Mouse (Mus musculus) stomach, postnatal 0 days (tissue): ENCODE data around the gene Atp8b3.

Experiments
- CTCF ChIP-seq: IDR thresholded peaks from 2 replicates; pipeline ENCODE4 v1.5.1; 2016; ENCODE audit warnings: antibody characterized with exemption, low read depth, mild to moderate bottlenecking, moderate library complexity
- EP300 ChIP-seq: optimal IDR thresholded peaks from 2 replicates; pipeline ENCODE3; 2016; ENCODE audit warnings: antibody characterized with exemption

- TF ChIP-seq EP300: no peak
- TF ChIP-seq CTCF: no peak
Measured at GRCm38 (mm10) chr10:80583047-80583446, 44.1 kb upstream of the Atp8b3 start.
